Mouse (Mus musculus) intestine, embryonic 16.5 days (tissue): Measurements from ENCODE around the gene Vezt. TPM values are rescaled to one million over a fixed set of nuclear protein-coding genes. Genes with fewer than 3 reads are reported as not detected.

Experiments
- ATAC-seq: fragments of 200-750 bp; cut with Nextera tagmentation; 2 replicates; pipeline ENCODE4 v1.8.0; 2017; ENCODE audit warnings: moderate TSS enrichment, moderate library complexity
- H3K27ac ChIP-seq: fragments of 300-500 bp; sonication (generic); 2 replicates; pipeline ENCODE4 v1.5.1; 2014; ENCODE audit warnings: mild to moderate bottlenecking, low read length
- H3K27me3 ChIP-seq: fragments of 300-500 bp; sonication (generic); replicated peaks from 2 replicates; pipeline ENCODE4 v1.6.1; 2014; ENCODE audit warnings: low read length, control low read depth, mixed read lengths; ENCODE audit not compliant: control insufficient read depth, insufficient read depth
- H3K36me3 ChIP-seq: fragments of 300-500 bp; sonication (generic); 2 replicates; pipeline ENCODE4 v1.6.1; 2014; ENCODE audit warnings: low read length, control low read depth; ENCODE audit not compliant: control insufficient read depth, insufficient read depth
- H3K4me1 ChIP-seq: fragments of 300-500 bp; sonication (generic); 2 replicates; pipeline ENCODE4 v1.6.1; 2014; ENCODE audit warnings: low read length, control low read depth, mixed read lengths; ENCODE audit not compliant: control insufficient read depth, insufficient read depth
- H3K4me2 ChIP-seq: fragments of 300-500 bp; sonication (generic); 2 replicates; pipeline ENCODE4 v1.6.1; 2014; ENCODE audit warnings: low read depth, low read length, control low read depth
- H3K4me3 ChIP-seq: fragments of 300-500 bp; sonication (generic); 2 replicates; pipeline ENCODE4 v1.5.1; 2014; ENCODE audit warnings: mild to moderate bottlenecking, low read length
- H3K9ac ChIP-seq: fragments of 300-500 bp; sonication (generic); 2 replicates; pipeline ENCODE4 v1.6.1; 2014; ENCODE audit warnings: low read depth, low read length
- H3K9me3 ChIP-seq: fragments of 300-500 bp; sonication (generic); 2 replicates; pipeline ENCODE4 v1.6.1; 2016; ENCODE audit warnings: low read length, control low read depth; ENCODE audit not compliant: control insufficient read depth
- WGBS: fragments of 180-500 bp; shearing (Covaris S2); extraction: QIAGEN DNeasy Blood & Tissue Kit; methylation state at CpG from one replicate; pipeline ENCODE4 v1.1.7; 2014; 5-methylcytosine and 5-hydroxymethylcytosine counted together
- polyA plus RNA-seq: library from polyadenylated mRNA; unstranded; fragments of >200 nt; fragmentation: Nextera tagmentation; extraction: Ambion mirVana; gene quantifications from 2 replicates; pipeline ENCODE4 v1.2.1, GENCODE M21; 2015

The Vezt gene
- polyA plus RNA-seq, 1 experiment from 2014 or later, result 18.5 TPM

- WGBS, result 85% methylated on average over 4 of the region's 4 CpGs
- Histone ChIP-seq H3K4me3 (no peak overlapping the region), H3K27ac (no peak overlapping the region), H3K9ac (no peak overlapping the region), H3K36me3 (no peaks in the 10 kb centered on the region), H3K4me1 (no peaks in the 10 kb centered on the region), H3K27me3 (no peaks in the 10 kb centered on the region), H3K9me3 (no peaks in the 10 kb centered on the region), H3K4me2 (no peak overlapping the region)
- ATAC-seq, result no peak
Measured at GRCm38 (mm10) chr10:94021059-94021458, 14.6 kb downstream of the Vezt start.

GRCm38 (mm10) chr10:94020587-94020986 is 15.0 kb downstream of the Vezt start:
- H3K27me3 ChIP-seq, result no peaks in the 10 kb centered on the region
- H3K4me2 ChIP-seq, result no peak overlapping the region
- no peaks in the 10 kb centered on the region for H3K36me3 ChIP-seq
- H3K9me3 ChIP-seq, result no peaks in the 10 kb centered on the region
- H3K4me1 ChIP-seq, result no peaks in the 10 kb centered on the region
- no peak overlapping the region for H3K4me3 ChIP-seq
- ATAC-seq, result no peak
- no peak overlapping the region for H3K9ac ChIP-seq
- H3K27ac ChIP-seq, result no peak overlapping the region
- 59% methylated on average over 5 of the region's 5 CpGs for WGBS

- H3K9ac ChIP-seq, result no peak overlapping the region
- H3K9me3 ChIP-seq, result no peaks in the 10 kb centered on the region
- no peak for ATAC-seq
- H3K36me3 ChIP-seq, result no peaks in the 10 kb centered on the region
- no peak overlapping the region for H3K4me2 ChIP-seq
- no peak overlapping the region for H3K4me3 ChIP-seq
- 82% methylated on average over 8 of the region's 8 CpGs for WGBS
- no peak overlapping the region for H3K27ac ChIP-seq
- H3K27me3 ChIP-seq, result no peaks in the 10 kb centered on the region
- no peaks in the 10 kb centered on the region for H3K4me1 ChIP-seq
Measured at GRCm38 (mm10) chr10:94017455-94017854, 18.2 kb downstream of the Vezt start.

- Histone ChIP-seq H3K36me3 (no peaks in the 10 kb centered on the region), H3K4me3 (no peak overlapping the region), H3K4me1 (no peaks in the 10 kb centered on the region), H3K27me3 (no peaks in the 10 kb centered on the region), H3K9me3 (no peaks in the 10 kb centered on the region), H3K27ac (no peak overlapping the region), H3K9ac (no peak overlapping the region), H3K4me2 (no peak overlapping the region)
- WGBS, result 53% methylated on average over 4 of the region's 4 CpGs
- no peak for ATAC-seq
Measured at GRCm38 (mm10) chr10:94014200-94014599, 21.4 kb downstream of the Vezt start.

- no peaks in the 10 kb centered on the region for H3K4me1 ChIP-seq
- no peak overlapping the region for H3K4me2 ChIP-seq
- WGBS, result 59% methylated on average over 3 of the region's 3 CpGs
- no peaks in the 10 kb centered on the region for H3K9me3 ChIP-seq
- no peaks in the 10 kb centered on the region for H3K27me3 ChIP-seq
- H3K4me3 ChIP-seq, result no peak overlapping the region
- H3K36me3 ChIP-seq, result no peaks in the 10 kb centered on the region
- no peak for ATAC-seq
- no peak overlapping the region for H3K27ac ChIP-seq
- no peak overlapping the region for H3K9ac ChIP-seq
Measured at GRCm38 (mm10) chr10:94013196-94013595, 22.4 kb downstream of the Vezt start.

GRCm38 (mm10) chr10:94011024-94011423 is 24.6 kb downstream of the Vezt start:
- H3K4me2 ChIP-seq, result no peak overlapping the region
- no peak for ATAC-seq
- no peak overlapping the region for H3K4me3 ChIP-seq
- H3K36me3 ChIP-seq, result no peaks in the 10 kb centered on the region
- H3K27me3 ChIP-seq, result no peaks in the 10 kb centered on the region
- 40% methylated on average over 2 of the region's 2 CpGs for WGBS
- no peak overlapping the region for H3K9ac ChIP-seq
- H3K27ac ChIP-seq, result no peak overlapping the region
- H3K9me3 ChIP-seq, result no peaks in the 10 kb centered on the region
- H3K4me1 ChIP-seq, result no peaks in the 10 kb centered on the region

GRCm38 (mm10) chr10:94009991-94010679 is 25.5 kb downstream of the Vezt start:
- Histone ChIP-seq H3K27me3 (no peaks in the 10 kb centered on the region), H3K27ac (no peak overlapping the region), H3K9ac (no peak overlapping the region), H3K36me3 (no peaks in the 10 kb centered on the region), H3K9me3 (no peaks in the 10 kb centered on the region), H3K4me2 (no peak overlapping the region), H3K4me3 (no peak overlapping the region), H3K4me1 (no peaks in the 10 kb centered on the region)
- no peak for ATAC-seq
- 77% methylated on average over 3 of the region's 3 CpGs for WGBS

- 89% methylated on average over 2 of the region's 2 CpGs for WGBS
- no peaks in the 10 kb centered on the region for H3K36me3 ChIP-seq
- no peaks in the 10 kb centered on the region for H3K9me3 ChIP-seq
- no peaks in the 10 kb centered on the region for H3K27me3 ChIP-seq
- H3K27ac ChIP-seq, result no peak overlapping the region
- no peaks in the 10 kb centered on the region for H3K4me1 ChIP-seq
- no peak overlapping the region for H3K4me2 ChIP-seq
- H3K9ac ChIP-seq, result no peak overlapping the region
- no peak overlapping the region for H3K4me3 ChIP-seq
- ATAC-seq, result no peak
Measured at GRCm38 (mm10) chr10:94008356-94008755, 27.3 kb downstream of the Vezt start.

- ATAC-seq, result no peak
- Histone ChIP-seq H3K4me2 (no peak overlapping the region), H3K27ac (no peak overlapping the region), H3K4me1 (no peaks in the 10 kb centered on the region), H3K9me3 (no peaks in the 10 kb centered on the region), H3K4me3 (no peak overlapping the region), H3K9ac (no peak overlapping the region), H3K36me3 (peaks cover 22% of the 10 kb centered on the region), H3K27me3 (no peaks in the 10 kb centered on the region)
- 88% methylated on average over 10 of the region's 10 CpGs for WGBS
Measured at GRCm38 (mm10) chr10:94000223-94000622, 35.4 kb downstream of the Vezt start.

- WGBS, result 82% methylated on average over 1 of the region's 1 CpGs
- H3K27me3 ChIP-seq, result no peaks in the 10 kb centered on the region
- H3K4me2 ChIP-seq, result no peak overlapping the region
- peaks cover 24% of the 10 kb centered on the region for H3K36me3 ChIP-seq
- ATAC-seq, result no peak
- H3K4me1 ChIP-seq, result no peaks in the 10 kb centered on the region
- no peaks in the 10 kb centered on the region for H3K9me3 ChIP-seq
- H3K27ac ChIP-seq, result no peak overlapping the region
- H3K4me3 ChIP-seq, result no peak overlapping the region
- no peak overlapping the region for H3K9ac ChIP-seq
Measured at GRCm38 (mm10) chr10:93999357-93999756, 36.3 kb downstream of the Vezt start.
